Mouse (Mus musculus) adipocyte (in vitro differentiated cells): Measurements from ENCODE around the gene Pfdn6.
A peak's percentile ranks its signal among the peaks of the same experiment; 100 is the strongest.

ENCODE experiments used
- DNase-seq: peaks from one replicate; pipeline ENCODE4 v3.0.0-alpha.2; 2016; ENCODE audit warnings: low spot score

The Pfdn6 gene

GRCm38 (mm10) chr17:33931947-33932346 lies 8.2 kb downstream of the Pfdn6 start:
- DNase-seq: no peak

GRCm38 (mm10) chr17:33931159-33931866 lies 8.8 kb downstream of the Pfdn6 start:
- no peak for DNase-seq

- peak; percentile 52 for DNase-seq
These were observed 9.6 kb downstream of the Pfdn6 start for GRCm38 (mm10) chr17:33930280-33931158.

DNA sequence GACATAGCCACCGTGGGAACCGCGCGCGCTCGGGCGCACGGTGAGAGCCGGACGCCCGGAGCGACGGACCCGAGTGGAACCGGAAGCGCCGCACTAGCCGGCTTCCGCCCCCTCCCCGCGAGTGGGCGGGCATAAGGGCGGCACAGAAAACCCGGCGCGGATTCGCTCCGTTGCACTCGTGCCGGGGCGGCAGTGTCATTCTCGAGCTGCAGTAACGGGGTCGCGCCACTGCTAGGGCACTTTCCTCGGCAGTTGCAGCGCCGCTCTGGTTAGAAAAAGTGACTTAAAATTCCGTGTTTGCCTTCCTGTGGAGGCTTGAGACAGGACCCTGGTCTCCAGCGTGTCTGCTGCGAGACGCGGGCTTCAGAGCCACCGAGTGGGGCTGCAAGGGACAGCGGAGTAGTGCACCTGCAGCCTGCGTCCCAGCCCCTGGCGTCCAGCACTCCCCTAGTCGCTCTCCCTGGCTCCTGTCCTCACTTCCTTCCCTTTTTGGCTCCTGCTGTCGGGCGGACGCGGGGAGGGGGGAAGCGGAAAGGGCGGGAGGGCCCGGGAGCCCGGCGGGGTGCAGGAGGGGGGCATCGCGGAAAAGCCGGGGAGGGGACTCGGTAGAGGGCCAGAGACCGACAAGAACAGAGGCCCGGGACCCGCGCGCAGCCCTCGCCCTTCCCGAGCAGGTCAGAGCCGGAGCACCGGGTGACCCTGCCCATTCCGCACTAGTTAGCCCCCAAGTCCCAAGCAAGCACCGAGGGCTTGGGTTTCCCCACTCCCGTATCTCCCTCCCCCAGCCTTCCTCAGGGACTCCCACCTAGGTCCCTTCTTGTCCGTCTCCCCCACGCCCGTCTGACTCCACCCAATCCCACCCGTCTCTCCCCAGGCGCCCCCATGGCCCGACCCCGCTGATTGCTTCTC lies 10.5 kb downstream of the Pfdn6 start, which contains the start of gene Rgl2:
Gene Rgl2 (plus strand): TSS at position 173 of the 909 bp plus-strand sequence.
- peak; percentile 89 for DNase-seq

GRCm38 (mm10) chr17:33928251-33928947 lies 11.7 kb downstream of the Pfdn6 start:
- DNase-seq: no peak

GRCm38 (mm10) chr17:33926207-33926932 lies 13.8 kb downstream of the Pfdn6 start:
- no peak for DNase-seq

DNA sequence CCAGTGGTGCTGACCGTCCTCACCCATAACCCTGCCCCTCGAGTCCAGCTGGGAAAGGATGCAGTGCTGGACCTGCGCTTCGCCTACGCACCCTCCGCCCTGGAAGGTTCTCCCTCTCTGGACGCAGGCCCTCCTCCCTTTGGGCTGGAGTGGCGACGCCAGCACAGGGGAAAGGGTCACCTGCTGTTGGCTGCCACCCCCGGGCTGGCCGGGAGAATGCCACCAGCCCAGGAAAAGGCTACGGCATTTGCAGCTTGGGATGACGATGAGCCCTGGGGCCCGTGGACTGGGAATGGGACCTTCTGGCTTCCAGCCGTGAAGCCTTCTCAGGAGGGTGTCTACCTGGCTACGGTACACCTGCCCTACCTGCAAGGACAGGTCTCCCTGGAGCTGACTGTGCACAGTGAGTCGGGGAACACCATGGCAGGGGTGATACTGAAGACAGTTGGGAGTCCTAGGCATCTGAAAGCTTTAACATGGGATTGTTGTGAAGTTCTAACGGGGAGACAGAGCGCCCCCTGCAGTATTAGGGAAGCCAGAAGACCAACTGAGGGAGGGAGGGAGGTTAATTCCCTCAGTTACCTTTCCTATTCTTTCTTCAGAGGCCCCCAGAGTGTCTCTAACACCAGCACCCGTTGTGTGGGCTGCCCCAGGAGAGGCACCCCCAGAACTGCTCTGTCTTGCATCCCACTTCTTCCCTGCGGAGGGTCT lies 14.6 kb downstream of the Pfdn6 start:
- no peak for DNase-seq

- peak; percentile 57 for DNase-seq
These were observed 15.4 kb downstream of the Pfdn6 start for GRCm38 (mm10) chr17:33924577-33925283.

GRCm38 (mm10) chr17:33921361-33921760 lies 18.8 kb downstream of the Pfdn6 start:
- DNase-seq: no peak

- peak; percentile 93 for DNase-seq
These were observed 19.7 kb downstream of the Pfdn6 start for GRCm38 (mm10) chr17:33920282-33921097.

GRCm38 (mm10) chr17:33919351-33920281 lies 20.5 kb downstream of the Pfdn6 start:
- DNase-seq: peak; percentile 92

- no peak for DNase-seq
These were observed 21.6 kb downstream of the Pfdn6 start for GRCm38 (mm10) chr17:33918293-33919203.

- no peak for DNase-seq
These were observed 22.4 kb downstream of the Pfdn6 start for GRCm38 (mm10) chr17:33917656-33918292.

DNA sequence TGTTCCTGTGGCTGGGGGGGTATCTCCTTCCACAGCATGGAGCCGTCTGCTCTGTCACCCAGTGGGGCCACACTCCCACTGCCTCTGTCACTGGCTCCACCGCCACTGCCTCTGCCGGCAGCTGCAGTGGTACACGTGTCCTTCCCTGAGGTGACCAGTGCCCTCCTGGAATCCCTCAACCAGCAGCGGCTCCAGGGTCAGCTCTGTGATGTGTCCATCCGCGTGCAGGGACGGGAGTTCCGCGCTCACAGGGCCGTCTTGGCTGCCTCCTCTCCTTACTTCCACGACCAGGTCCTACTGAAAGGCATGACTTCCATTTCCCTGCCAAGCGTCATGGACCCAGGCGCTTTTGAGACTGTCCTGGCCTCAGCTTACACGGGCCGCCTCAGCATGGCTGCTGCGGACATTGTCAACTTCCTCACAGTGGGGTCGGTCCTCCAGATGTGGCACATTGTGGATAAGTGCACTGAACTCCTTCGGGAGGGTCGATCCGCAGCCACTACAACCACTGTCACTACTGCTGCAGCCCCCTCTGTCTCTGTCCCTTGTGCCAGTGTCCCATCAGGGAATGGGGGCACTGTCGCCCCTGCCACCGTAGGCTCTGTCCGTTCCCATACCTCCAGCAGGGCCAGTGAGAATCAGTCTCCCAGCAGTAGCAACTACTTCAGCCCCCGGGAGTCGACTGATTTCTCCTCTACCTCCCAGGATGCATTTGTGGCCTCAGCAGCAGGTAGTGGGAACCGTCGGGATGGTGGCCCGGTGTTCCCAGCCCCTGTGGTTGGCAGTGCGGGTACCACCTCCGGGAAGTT lies 23.1 kb downstream of the Pfdn6 start:
- no peak for DNase-seq

- DNase-seq: no peak
These were observed 23.8 kb downstream of the Pfdn6 start for GRCm38 (mm10) chr17:33916294-33916693.
